Mouse (Mus musculus): Measurements from ENCODE around the gene Lat2.
"Not testable (repeated sequence)": the region's sequence is repeated elsewhere in the genome, so short reads cannot be mapped to it uniquely, and the experiment has no call there.

Gene Lat2

DNA sequence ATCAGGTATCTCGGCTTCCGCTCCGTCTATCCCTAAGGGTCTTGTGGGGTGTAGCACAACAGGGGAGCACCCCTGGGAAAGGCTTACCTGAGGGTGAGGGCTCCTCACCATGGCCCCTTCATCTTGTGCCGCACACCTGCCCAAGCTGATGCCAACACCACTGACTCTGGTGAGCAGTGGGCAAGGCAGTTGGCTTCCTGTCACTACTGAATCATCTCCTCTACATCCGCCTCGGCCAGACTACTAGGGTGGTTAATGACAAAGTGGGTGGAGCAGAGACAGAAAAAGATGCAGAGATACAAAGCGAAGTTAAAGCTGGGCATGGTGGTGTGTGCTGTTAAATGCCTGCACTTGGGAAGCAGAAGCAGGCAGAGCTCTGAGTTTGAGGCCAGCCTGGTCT lies at the start of gene Lat2:
TSS of gene Lat2 (minus strand) at position 224 of the 400 bp plus-strand sequence.
- DNase-seq (ENCODE audit: low read depth in 2 of 2, low spot score in 2 of 2) = no peak

DNA sequence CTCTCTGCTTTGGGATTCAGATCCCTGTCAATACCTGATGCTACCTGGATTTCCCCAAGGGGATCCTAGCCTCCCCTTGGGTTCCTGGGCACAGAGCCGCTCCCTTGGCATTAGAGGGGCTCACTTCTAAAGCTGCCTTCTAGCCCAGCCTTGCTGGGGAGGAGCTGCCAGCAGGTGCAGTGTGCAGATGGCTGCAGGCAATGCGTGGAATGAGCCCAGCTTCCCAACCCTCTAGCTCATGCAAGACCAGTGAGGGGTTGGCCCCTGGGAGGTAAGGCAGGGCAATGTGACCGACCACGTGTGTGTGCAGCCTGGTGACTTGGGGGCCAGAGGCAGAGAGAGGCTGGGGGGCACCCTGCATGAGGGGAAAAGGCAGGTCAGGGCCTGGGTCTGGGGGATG lies 41.9 kb upstream of the Lat2 start:
- DNase-seq (ENCODE audit: low read depth in 2 of 2, low spot score in 2 of 2) = no peak

DNA sequence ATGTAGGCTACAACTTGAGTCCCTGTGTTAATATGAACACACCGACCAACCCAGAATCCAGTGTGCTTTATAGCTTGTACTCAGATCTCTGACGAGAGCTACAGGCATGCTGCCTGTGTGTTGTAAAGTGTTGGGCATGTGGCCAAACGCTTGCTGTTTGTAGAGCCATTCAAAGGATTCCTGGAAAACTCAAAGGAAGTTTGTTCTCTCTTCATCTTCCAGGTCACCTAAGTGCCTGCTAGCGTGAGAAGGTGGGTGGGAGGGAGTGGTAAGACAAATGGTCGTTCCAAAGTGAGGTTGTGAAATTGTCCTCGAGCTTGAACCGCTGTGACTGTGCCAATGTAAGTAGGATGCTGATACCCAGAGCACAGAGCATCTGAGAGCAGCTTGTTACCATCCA lies 37.2 kb upstream of the Lat2 start:
- no peak for DNase-seq (ENCODE audit: low read depth in 2 of 2, low spot score in 2 of 2)

GRCm38 (mm10) chr5:134650926-134651325 lies 36.1 kb upstream of the Lat2 start:
- peak; percentile 52 to 54 for DNase-seq (ENCODE audit: low read depth in 2 of 2, low spot score in 2 of 2)

DNA sequence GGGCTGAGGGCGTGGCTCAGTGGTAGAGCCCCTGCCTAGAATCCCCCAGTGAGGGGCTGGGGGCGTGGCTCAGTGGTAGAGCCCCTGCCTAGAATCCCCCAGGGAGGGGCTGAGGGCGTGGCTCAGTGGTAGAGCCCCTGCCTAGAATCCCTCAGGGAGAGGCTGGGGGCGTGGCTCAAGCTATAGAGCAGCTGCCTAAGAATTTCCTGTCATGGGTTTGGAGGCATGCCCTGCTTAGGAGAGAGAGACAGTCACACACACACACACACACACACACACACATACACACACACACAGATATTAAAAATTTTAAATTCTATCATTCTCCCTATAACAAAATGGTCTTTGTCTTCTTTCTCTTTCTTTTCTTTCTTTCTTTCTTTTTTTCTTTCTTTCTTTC lies 34.2 kb upstream of the Lat2 start:
- DNase-seq (ENCODE audit: low read depth in 2 of 2, low spot score in 2 of 2) = not testable (repeated sequence)

DNA sequence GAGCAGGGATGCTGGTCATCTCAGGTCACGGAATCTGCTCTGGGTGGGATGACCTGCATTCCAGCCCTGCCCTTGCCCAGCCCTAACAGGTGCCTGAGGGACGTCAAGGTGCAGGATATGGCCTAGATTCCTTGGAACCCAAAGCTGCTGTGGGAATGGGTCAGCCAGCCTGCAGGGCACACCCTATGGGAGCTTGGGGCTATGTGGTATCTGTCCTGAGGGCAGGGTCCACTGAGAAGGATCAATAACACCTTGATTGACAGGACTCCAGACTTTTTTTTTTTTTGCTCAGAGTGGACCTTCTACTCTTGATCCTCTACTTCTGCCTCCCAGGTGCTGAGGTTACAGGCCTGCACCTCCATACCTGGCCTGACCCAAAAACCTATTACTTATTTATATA lies 32.6 kb upstream of the Lat2 start:
- DNase-seq (ENCODE audit: low read depth in 2 of 2, low spot score in 2 of 2) = no peak

- no peak for DNase-seq (ENCODE audit: low read depth in 2 of 2, low spot score in 2 of 2)
These were observed 31.6 kb upstream of the Lat2 start for GRCm38 (mm10) chr5:134646461-134646860.

GRCm38 (mm10) chr5:134644643-134645118 lies 29.9 kb upstream of the Lat2 start:
- DNase-seq (ENCODE audit: low read depth in 2 of 2, low spot score in 2 of 2) = no peak

DNA sequence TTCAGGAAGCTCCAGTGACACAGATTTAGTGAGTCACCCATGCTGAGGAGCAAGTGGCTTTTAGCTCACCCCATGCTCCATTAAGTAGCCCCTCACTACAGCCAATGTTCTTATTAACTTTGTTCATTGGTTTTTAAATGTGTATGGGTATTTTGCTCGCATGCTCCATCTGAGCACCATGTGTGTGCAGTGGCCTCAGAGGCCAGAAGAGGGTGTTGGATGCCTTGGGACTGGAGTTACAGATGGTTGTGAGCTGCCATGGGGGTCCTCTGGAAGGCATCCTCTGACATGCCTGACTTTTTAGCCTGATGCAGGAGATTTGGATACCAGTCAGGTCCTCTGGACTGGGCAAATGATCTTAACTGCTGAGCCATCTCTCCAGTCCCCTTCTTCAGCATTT lies 29.3 kb upstream of the Lat2 start:
- DNase-seq (ENCODE audit: low read depth in 2 of 2, low spot score in 2 of 2) = no peak

GRCm38 (mm10) chr5:134640371-134640770 lies 25.5 kb upstream of the Lat2 start:
- no peak for DNase-seq (ENCODE audit: low read depth in 2 of 2, low spot score in 2 of 2)

- DNase-seq (ENCODE audit: low read depth in 2 of 2, low spot score in 2 of 2) = peak; percentile 94 to 95
These were observed 24.5 kb upstream of the Lat2 start, which contains the start of gene Eif4h for GRCm38 (mm10) chr5:134639269-134639682. Eif4h (minus strand) TSS chr5:134639490.

DNA sequence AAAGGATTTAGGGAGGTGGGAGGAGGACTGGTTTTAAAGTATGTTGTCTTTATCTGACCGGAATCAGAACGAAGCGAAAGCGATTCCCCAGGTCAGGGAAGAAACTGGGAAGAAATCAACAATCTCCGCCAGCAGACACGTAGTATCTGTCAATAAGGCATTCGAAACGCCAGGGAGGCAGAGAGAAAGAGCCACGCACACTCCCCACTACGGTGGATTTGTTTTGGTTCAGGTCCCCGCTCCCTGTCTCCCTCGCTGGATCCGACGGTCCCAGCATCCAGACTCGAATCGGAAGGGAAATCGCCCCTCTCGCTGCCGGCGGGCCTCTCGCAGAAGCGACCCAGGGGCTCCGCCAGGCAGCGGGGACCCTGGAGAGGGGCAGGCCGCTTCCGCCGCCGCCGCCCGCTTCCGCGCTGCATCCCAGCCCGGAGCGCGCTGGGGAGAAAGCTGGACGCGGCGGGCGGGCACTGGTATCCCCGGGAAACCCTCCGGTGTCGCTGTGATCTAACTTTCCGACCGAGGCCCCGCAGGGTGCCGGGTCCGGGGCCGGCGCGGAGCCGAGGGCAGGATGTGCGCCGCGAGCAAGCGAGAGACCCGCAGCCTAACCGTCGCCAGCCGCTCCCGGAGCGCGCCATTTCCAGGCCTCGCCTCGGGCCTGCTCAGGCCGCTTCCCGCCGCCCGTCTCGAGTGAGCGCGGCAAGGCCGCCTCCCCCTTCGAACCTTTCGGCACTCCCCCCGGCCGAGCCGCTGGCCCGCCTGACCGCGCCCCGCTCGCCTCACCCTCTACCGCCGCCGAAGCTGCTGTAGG lies 23.8 kb upstream of the Lat2 start:
- DNase-seq (ENCODE audit: low read depth in 2 of 2, low spot score in 2 of 2) = peak in 1 of 2 experiments; percentile 16

DNA sequence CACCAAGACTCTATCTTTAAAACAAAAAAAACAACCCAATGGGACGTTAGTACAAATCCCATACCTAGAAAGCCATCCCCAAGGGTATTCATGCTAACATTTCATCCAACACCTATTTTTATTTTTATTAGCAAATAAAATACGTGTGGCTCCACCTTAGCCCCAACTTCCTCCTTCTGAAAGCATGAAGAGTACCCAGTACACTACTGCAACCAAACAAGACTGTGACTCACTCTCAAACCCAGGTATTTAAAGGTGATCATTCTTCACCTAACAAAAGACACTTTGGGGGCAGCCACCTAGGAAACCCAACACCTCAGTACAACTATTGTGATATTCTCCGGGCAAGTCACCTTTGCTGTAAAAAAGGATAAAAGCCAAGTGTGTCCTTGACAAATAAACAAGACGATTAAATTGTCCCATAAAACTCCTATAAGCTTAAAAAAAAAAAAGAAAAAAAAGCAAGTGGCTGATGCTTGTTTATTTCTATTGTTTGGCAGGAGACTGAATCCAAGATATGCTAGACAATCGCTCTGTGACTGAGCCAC lies 23.1 kb upstream of the Lat2 start:
- DNase-seq (ENCODE audit: low read depth in 2 of 2, low spot score in 2 of 2) = no peak

- no peak for DNase-seq (ENCODE audit: low read depth in 2 of 2, low spot score in 2 of 2)
These were observed 18.0 kb upstream of the Lat2 start for GRCm38 (mm10) chr5:134632841-134633240.

DNA sequence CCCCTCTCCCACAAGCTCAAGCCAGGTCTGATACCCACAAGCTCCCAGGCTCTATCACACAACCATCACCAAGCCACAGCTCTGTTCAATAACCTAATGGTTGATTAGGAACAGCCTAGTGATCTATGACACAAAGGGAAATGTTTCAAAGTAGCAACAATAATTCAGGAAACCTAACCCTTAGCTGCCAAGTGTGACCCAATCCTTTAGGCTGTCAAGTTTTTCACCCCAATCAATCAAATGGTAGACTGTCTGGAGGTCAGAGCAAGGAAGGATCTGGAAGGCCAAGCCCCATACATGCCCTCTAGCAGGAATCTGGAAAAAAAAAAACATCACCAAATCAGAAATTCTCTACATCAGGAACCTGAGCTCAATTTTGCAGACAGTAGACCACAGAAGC lies 16.0 kb upstream of the Lat2 start:
- no peak for DNase-seq (ENCODE audit: low read depth in 2 of 2, low spot score in 2 of 2)

GRCm38 (mm10) chr5:134629508-134629907 lies 14.7 kb upstream of the Lat2 start:
- no peak for DNase-seq (ENCODE audit: low read depth in 2 of 2, low spot score in 2 of 2)

- no peak for DNase-seq (ENCODE audit: low read depth in 2 of 2, low spot score in 2 of 2)
These were observed 7.2 kb upstream of the Lat2 start for GRCm38 (mm10) chr5:134622069-134622468.

DNA sequence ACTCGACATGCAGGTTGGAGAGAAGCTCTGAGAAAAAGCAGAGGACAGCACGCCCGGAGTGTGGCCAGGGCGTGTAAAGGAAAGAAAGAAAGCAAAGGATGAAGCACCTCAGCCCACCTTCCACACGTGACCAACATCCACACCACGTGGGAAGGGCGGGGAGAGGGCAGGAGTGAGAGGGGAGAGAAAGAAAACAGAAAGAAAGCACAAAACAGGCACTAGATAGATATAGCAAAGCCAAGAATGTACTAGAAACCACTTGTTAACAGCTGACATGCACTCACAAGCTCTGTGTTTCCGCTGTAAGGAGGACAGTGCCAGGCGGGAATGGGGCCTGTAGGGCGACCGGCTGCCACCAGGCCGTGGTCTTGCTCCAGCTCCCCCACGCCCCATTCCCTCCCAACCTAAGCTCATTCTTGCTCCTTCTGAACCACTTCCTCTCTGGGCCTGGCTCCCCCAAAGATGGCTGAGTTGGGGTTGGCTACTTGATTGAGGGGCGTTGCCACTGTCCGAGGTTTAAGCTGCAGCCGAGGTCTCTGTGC lies 6.3 kb upstream of the Lat2 start:
- DNase-seq (ENCODE audit: low read depth in 2 of 2, low spot score in 2 of 2) = no peak

- no peak for DNase-seq (ENCODE audit: low read depth in 2 of 2, low spot score in 2 of 2)
These were observed 5.6 kb upstream of the Lat2 start for GRCm38 (mm10) chr5:134620457-134620856.

DNA sequence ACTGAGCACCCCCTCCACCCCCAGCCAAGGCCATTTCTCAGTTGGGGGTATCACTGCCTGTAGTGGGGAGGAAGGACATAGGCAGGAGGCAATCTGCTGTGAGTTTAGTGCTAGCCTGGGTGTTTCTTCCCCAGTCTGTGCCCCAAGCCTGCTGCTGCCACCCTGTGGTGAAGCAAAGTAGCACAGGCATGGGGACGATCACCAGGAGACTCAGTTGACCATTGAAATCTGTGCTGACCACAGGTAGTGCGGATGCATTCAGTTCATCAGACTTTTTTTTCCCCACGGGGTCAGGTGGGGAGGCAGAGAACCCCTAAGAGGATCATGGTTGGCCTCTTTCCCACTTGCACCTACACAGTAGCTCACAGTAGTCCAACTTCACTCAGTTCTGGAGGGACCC lies 2.2 kb upstream of the Lat2 start:
- DNase-seq (ENCODE audit: low read depth in 2 of 2, low spot score in 2 of 2) = peak; percentile 43 to 52

DNA sequence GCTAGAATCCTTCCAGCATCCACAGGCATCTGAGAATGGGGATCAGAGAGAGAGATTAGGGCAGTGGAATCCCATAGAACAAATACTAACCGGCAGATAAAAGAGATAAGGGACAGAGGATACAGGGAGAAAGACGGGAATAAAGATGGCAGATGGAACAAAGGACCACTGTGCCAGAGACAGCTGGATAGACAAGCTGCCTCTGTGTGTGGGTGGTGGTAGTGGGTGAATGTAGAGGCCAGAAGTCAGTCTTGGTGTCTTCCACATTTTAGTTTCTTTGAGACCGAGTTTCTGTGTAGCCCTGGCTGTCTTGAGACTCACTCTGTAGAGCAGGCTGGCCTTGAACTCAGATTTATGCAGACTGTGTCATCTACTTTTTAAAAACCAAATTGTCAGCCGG lies 955 bp upstream of the Lat2 start:
- DNase-seq (ENCODE audit: low read depth in 2 of 2, low spot score in 2 of 2) = no peak

GRCm38 (mm10) chr5:134615380-134615779 lies 555 bp upstream of the Lat2 start:
- DNase-seq (ENCODE audit: low read depth in 2 of 2, low spot score in 2 of 2) = no peak

Data from CD8-positive naive resting alpha-beta T cell, adult 2 months (primary cell).